Mouse (Mus musculus): ENCODE results near the gene Phgdh.

DNA sequence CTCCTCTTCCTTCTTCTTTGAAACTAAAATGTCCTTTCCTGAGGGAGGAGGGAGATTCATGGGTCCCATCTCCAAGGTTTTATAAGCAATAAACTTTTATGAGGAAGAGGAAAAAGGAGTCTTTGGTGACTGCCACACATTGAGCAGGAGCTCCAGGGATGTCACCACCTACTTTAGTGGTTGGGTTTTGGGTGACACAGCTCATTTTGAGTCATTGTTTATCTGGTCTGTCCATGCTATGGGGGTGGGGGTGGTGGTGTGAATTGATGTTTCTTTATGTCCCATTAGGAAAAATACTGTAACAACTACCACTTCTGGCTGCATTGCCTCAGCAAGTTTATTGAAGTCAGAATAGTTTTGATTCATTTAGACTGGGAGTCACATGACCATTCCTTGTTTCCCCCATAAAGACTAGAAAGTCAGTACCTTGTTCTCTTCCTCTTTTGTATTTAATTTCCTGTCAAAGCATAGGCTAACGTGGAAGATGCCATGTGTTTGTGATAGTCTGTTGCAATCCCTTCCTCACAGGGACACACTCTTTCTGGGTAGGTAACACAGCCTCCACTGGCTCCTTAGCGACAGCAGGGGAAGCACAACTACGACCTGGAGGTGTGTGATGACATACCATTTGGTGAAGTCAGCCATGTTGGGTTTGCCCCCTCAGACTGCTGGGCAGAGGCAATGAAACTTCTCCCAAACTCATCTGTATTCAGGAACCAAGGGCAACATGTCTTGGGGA is 17.0 kb upstream of the Phgdh start:
- no peak for TF ChIP-seq POLR2A (IDR thresholded peaks at IDR 0.05; ENCODE audit: extremely low read depth, insufficient read depth, low read length)
- no peak for TF ChIP-seq CTCF (IDR thresholded peaks at IDR 0.05; ENCODE audit: extremely low read depth, insufficient read depth, low read length)

Measured in cortical plate, adult 2 months (tissue).